Mouse (Mus musculus) cortical plate, adult 2 months (tissue): ENCODE measurements around the gene Gins3.

ENCODE experiments used
- CTCF ChIP-seq: fragments of 200-500 bp; IDR thresholded peaks from 2 replicates; pipeline ENCODE4 v1.5.1; 2011; ENCODE audit warnings: mild to moderate bottlenecking, control low read depth, low read length; ENCODE audit not compliant: insufficient read depth; ENCODE audit errors: extremely low read depth
- POLR2A ChIP-seq: fragments of 200-500 bp; IDR thresholded peaks from 2 replicates; pipeline ENCODE4 v1.6.1; 2011; ENCODE audit warnings: mild to moderate bottlenecking, low read length, control low read depth; ENCODE audit not compliant: insufficient read depth; ENCODE audit errors: extremely low read depth

- TF ChIP-seq CTCF: no peak
- no peak for TF ChIP-seq POLR2A
Observed at GRCm38 (mm10) chr8:95632840-95633239, 413 bp upstream of the Gins3 start.
